Mouse (Mus musculus) heart, embryonic 11.5 days (tissue): Measurements from ENCODE around the gene Litaf. TPM values are rescaled to one million over a fixed set of nuclear protein-coding genes. Genes with fewer than 3 reads are reported as not detected.

ENCODE experiments used
- ATAC-seq: fragments of 200-750 bp; cut with Nextera tagmentation; replicated peaks from 2 replicates; pipeline ENCODE4 v1.8.0; 2017; ENCODE audit warnings: moderate library complexity; ENCODE audit not compliant: insufficient number of reproducible peaks, low FRiP score, low TSS enrichment
- H3K27ac ChIP-seq: fragments of 300-500 bp; sonication (generic); 2 replicates; pipeline ENCODE4 v1.5.1; 2014; ENCODE audit warnings: mild to moderate bottlenecking, low read depth, low read length
- H3K27me3 ChIP-seq: fragments of 300-500 bp; sonication (generic); 2 replicates; pipeline ENCODE4 v1.6.1; 2014; ENCODE audit warnings: mild to moderate bottlenecking, low read length, mixed read lengths; ENCODE audit not compliant: control insufficient read depth, insufficient read depth
- H3K36me3 ChIP-seq: fragments of 300-500 bp; sonication (generic); 2 replicates; pipeline ENCODE4 v1.6.1; 2014; ENCODE audit warnings: mild to moderate bottlenecking, low read length, moderate library complexity, mixed read lengths; ENCODE audit not compliant: control insufficient read depth, insufficient read depth
- H3K4me1 ChIP-seq: fragments of 300-500 bp; sonication (generic); 2 replicates; pipeline ENCODE4 v1.6.1; 2014; ENCODE audit warnings: low read length; ENCODE audit not compliant: control insufficient read depth, insufficient read depth
- H3K4me2 ChIP-seq: fragments of 300-500 bp; sonication (generic); 2 replicates; pipeline ENCODE4 v1.6.1; 2014; ENCODE audit warnings: mild to moderate bottlenecking, moderate library complexity
- H3K4me3 ChIP-seq: fragments of 300-500 bp; sonication (generic); 2 replicates; pipeline ENCODE4 v1.5.1; 2014; ENCODE audit warnings: low read depth, low read length
- H3K9ac ChIP-seq: fragments of 300-500 bp; sonication (generic); 2 replicates; pipeline ENCODE4 v1.6.1; 2014; ENCODE audit warnings: mild to moderate bottlenecking, low read depth, low read length, moderate library complexity
- H3K9me3 ChIP-seq: fragments of 300-500 bp; sonication (generic); replicated peaks from 2 replicates; pipeline ENCODE4 v1.6.1; 2016; ENCODE audit warnings: low read length; ENCODE audit not compliant: control insufficient read depth
- WGBS: fragments of 180-500 bp; shearing (Covaris S2); extraction: QIAGEN DNeasy Blood & Tissue Kit; methylation state at CpG from one replicate; pipeline ENCODE4 v1.1.7; 2014; ENCODE audit not compliant: insufficient replicate concordance; 5-methylcytosine and 5-hydroxymethylcytosine counted together
- polyA plus RNA-seq: library from polyadenylated mRNA; unstranded; fragments of >200 nt; fragmentation: Nextera tagmentation; extraction: Ambion mirVana; gene quantifications from 2 replicates; pipeline ENCODE4 v1.2.1, GENCODE M21; 2014

The Litaf gene
- polyA plus RNA-seq, 1 experiment from 2014 or later = 63.8 TPM

DNA sequence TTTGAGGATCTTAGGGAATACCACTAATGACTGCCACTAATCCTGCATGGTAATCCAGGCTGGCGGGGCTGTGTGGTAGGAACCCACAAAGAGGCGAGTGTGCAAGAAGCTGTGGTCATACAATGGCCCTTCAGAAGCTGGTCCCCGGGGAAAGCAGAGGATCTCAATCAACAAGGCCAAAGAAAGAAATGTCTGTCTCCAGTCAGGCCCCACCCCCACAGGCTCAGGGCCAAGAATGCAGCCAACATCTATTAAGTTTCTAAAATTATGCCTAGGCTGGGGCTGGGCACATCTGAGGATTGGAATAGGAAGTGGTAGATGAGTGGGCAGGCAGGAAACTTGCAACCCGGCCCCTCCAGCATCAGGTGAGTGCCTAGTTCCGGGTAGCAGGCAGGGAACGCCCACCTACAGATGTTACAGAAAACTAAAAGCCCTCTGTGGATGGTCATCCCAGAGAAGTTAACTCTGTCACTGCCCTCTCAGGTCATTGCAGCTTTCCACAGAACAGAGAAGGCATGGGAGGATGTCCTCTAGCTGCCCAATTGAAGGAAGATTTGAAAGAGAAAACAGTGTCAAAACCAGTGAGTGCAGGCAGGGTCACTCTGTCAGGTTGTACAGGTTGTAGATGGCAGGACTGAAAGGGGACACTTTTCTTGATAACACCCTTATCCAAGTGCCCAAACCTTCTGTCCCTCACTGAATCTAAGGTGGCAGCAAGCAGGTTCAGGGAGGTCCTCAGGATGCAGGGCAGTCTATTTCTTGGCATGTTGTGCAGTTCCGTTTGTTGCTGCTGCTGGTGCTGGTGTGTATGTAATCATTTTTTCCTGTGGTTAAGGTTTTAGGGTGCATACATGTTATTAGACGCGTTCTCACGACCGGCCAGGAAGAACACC, 53.1 kb downstream of the Litaf start:
- H3K4me2 ChIP-seq = peak overlapping the region; percentile 22; the same call in 1 of the 2 replicates
- H3K4me3 ChIP-seq = no peak overlapping the region
- H3K27ac ChIP-seq = peak overlapping the region; percentile 62; the same call in 1 of the 2 replicates
- no peaks in the 10 kb centered on the region for H3K27me3 ChIP-seq
- H3K9ac ChIP-seq = no peak overlapping the region
- peaks cover 24% of the 10 kb centered on the region for H3K4me1 ChIP-seq
- H3K9me3 ChIP-seq = no peaks in the 10 kb centered on the region
- WGBS = 58% methylated on average over 11 of the region's 11 CpGs
- ATAC-seq = no peak
- no peaks in the 10 kb centered on the region for H3K36me3 ChIP-seq

DNA sequence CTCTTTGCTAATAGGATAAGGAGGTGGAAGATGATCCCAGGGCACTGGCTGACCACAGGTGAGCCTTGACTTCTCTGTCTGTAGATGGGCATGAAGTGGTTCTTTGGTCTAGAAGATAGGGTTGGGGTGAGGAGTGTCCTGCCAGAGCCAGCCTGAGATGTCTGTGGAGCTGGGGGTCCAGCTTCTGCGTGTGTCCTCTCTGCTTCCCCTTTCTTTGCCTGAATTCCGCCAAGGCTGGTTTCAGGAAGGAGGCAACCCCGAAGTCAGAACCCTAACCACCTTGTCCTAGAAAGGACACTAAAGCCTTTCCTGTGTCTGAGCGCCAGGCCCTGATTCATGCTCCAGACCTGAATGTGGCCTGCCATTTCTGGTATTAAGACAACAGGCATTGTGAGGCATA, 54.0 kb downstream of the Litaf start:
- 79% methylated on average over 4 of the region's 4 CpGs for WGBS

DNA sequence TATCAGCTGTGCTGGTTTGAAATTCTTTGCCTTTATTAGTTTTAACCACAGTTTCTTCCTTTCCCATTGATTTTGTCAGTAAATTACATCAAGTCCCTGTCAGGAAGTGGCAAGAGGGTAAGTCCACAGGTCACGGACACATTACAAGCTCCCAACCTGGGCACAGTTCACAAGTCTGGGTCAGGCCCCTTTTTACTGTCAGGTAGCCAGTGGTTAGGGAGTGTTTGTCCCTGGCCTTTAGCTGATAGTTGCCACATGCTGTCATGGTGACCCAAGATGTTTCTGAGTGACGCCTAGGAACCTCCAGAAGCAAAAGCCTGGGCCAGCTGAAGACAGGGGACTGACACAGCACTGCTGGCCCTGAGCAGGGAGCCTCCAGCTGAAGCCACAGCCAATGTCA, 54.8 kb downstream of the Litaf start:
- 64% methylated on average over 2 of the region's 2 CpGs for WGBS
- no peak for ATAC-seq
- H3K4me3 ChIP-seq = no peak overlapping the region
- peaks cover 25% of the 10 kb centered on the region for H3K4me1 ChIP-seq
- H3K36me3 ChIP-seq = no peaks in the 10 kb centered on the region
- no peak overlapping the region for H3K9ac ChIP-seq
- H3K4me2 ChIP-seq = no peak overlapping the region
- H3K27ac ChIP-seq = no peak overlapping the region
- H3K9me3 ChIP-seq = no peaks in the 10 kb centered on the region
- no peaks in the 10 kb centered on the region for H3K27me3 ChIP-seq

More for the DNA sequence above, 54.0 kb downstream of the Litaf start:
- no peak overlapping the region for H3K4me3 ChIP-seq
- H3K27ac ChIP-seq = no peak overlapping the region; the same call in 1 of the 2 replicates
- H3K4me1 ChIP-seq = peaks cover 23% of the 10 kb centered on the region
- H3K36me3 ChIP-seq = no peaks in the 10 kb centered on the region
- ATAC-seq = no peak
- H3K9me3 ChIP-seq = no peaks in the 10 kb centered on the region
- H3K27me3 ChIP-seq = no peaks in the 10 kb centered on the region
- H3K9ac ChIP-seq = no peak overlapping the region
- no peak overlapping the region for H3K4me2 ChIP-seq

DNA sequence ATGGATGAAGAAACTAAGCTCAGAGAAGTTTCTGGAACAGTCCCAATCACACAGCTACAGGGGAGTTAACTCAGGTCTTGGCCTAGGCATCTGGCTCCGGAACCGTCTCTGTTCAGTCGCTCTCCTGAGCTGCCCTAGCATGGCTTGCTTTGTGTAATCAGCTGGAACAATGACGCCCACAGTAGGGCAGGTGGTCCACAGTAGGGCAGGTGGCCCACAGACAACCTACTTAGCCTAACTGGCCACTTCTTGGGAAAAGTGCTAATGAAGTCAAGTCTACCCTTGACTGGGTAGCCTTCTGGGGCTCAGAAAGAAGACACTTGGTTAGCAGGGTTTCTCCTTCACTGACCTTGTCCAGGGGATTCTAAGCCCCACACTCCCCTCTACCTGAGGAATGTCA, 55.7 kb downstream of the Litaf start:
- Histone ChIP-seq H3K36me3 (no peaks in the 10 kb centered on the region), H3K27ac (no peak overlapping the region), H3K4me1 (peaks cover 25% of the 10 kb centered on the region), H3K9ac (no peak overlapping the region), H3K4me2 (no peak overlapping the region), H3K9me3 (no peaks in the 10 kb centered on the region), H3K4me3 (no peak overlapping the region), H3K27me3 (no peaks in the 10 kb centered on the region)
- no peak for ATAC-seq
- 90% methylated on average over 4 of the region's 4 CpGs for WGBS

DNA sequence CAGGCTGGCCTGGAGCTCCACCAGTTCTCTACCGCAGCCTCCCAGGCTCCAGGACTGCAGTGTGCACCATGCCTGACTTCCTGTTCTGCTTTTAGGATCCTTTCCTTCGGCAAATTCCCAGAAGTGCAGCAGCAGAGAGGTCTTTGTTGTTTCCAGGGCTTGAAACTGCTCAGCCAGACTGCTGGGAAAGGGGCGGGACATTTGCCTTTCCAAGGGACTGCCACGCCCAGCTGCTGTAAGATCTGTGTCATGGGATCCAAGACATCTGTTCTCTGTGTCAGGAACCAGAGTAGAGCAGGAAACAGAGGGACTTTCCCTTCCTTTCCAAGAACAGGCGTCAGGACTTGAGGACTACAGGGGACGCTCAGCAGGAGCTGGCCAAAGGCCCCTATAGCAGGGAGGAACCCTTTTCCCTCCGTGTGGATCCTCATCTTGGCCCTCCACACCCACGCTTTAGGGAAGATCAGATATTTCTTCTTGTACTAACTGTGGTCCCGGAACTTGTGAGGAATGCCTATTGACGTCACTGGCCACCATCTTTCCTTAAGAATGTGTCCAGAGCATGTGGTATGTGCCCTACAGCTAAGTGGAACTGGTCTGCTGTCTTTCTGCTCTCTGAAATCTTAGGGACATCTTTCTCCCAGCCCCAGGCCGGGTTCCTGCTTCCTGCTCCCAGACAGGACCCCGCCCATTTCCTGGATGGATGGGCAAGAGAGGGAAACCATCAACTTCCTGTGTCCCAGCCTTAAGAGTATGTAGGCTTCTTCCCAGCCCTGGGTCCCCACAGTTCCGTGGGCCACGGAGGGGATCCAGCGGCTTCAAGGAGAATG, 57.6 kb downstream of the Litaf start:
- Histone ChIP-seq H3K36me3 (no peaks in the 10 kb centered on the region), H3K9me3 (no peaks in the 10 kb centered on the region), H3K4me1 (peaks cover 25% of the 10 kb centered on the region), H3K9ac (peak overlapping the region; percentile 43; the same call in 1 of the 2 replicates), H3K27me3 (no peaks in the 10 kb centered on the region), H3K4me2 (peak overlapping the region; percentile 11), H3K27ac (peak overlapping the region; percentile 91), H3K4me3 (no peak overlapping the region)
- peak; percentile 71 for ATAC-seq
- 19% methylated on average over 15 of the region's 15 CpGs for WGBS

DNA sequence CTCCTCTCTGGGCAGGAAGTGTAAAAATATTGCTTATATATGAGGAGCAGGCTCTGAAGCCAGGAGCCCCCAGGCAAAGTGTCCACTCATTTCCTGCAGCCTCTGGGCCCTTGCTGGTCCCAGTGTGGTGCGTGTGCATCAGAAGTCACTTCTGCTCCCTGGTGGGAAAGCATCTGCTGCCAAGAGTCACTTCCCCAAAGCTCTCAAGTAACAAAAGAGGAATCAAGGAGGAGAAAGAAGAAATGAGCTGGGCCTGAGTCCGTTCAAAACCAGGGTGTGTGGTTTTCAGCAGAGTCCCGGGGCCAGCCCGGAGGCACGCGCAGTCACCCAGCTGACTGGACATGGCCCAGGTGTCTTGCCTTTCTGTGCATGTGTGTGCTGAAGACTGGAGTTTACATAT, 59.9 kb downstream of the Litaf start:
- no peak overlapping the region for H3K9ac ChIP-seq
- no peak for ATAC-seq
- 71% methylated on average over 6 of the region's 6 CpGs for WGBS
- H3K4me3 ChIP-seq = no peak overlapping the region
- 0 out of 2 replicates have a peak overlapping the region, but pooled peaks have one; percentile 43 for H3K27ac ChIP-seq
- no peaks in the 10 kb centered on the region for H3K27me3 ChIP-seq
- H3K36me3 ChIP-seq = no peaks in the 10 kb centered on the region
- H3K9me3 ChIP-seq = no peaks in the 10 kb centered on the region
- peaks cover 14% of the 10 kb centered on the region for H3K4me1 ChIP-seq
- no peak overlapping the region for H3K4me2 ChIP-seq

DNA sequence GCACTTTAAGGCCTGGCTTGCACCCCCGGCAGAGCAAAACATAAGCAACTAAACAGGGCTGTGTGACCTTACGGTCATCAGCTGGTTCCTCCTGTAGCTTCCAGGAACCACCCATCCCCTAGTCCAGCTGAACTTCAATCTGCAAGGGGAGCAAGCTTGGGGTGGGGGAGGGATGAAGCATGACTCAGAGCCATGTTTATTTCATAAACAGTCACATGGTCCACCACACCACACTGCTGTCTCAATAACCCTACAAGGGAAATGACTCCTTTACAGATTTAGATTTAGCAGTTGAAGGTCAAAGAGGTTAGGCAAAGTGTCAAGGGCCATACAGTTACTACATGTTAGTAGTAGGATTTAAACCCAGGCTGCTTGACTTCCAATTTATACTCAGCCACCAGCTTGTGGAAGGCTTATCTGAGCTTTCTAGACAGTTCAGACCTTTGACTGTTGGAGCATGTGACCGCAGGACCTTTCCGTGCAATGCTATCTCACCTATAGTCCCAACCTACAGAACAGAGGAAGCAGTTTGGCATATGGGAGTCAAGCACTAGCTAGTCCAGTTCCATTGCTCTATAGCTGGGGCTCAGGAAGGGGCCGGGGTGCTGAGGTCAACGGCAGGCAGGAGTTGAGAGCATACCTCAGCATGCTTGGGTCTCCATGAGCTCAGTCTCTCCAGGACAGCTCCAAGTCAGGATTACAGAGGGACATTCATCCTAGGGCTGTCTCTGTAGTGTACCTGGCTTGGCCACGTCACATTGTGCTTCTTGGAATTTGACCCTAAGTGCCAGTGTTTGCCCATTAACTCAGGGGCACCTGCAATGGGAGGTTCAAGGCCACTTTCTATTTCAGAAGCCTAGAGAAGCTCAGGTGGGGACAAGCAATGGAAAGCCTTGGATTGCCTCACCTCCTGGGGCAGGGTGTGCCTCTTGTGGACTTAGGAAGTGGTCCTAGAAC, 64.0 kb downstream of the Litaf start:
- Histone ChIP-seq H3K36me3 (no peaks in the 10 kb centered on the region), H3K4me2 (no peak overlapping the region), H3K4me1 (0 out of 2 replicates have a peak, but pooled peaks cover 2% of the 10 kb centered on the region), H3K9ac (no peak overlapping the region), H3K4me3 (no peak overlapping the region), H3K9me3 (no peaks in the 10 kb centered on the region), H3K27ac (no peak overlapping the region), H3K27me3 (no peaks in the 10 kb centered on the region)
- WGBS = 84% methylated on average over 7 of the region's 7 CpGs
- ATAC-seq = no peak

DNA sequence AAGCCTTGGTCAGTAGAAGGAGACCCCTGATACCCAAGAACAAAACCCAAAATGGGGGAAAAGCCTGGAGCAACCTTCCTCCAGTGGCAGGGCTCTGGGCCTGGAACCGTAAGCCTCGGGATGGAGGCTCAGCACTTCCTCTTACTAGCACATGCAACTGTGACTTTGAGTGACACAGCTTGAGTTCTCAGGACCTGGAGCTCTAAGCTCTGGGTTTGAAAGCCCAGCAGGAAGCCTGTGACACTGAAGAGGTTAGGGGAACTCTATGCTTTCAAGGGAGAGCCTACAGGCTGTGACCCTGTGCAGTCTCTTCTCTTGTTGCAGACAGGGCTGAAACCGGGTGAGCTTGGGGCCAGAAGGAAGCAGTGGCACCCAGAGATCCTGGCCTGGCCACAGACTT, 66.1 kb downstream of the Litaf start:
- Histone ChIP-seq H3K9me3 (no peaks in the 10 kb centered on the region), H3K4me2 (no peak overlapping the region), H3K27me3 (no peaks in the 10 kb centered on the region), H3K36me3 (no peaks in the 10 kb centered on the region), H3K4me1 (no peaks in the 10 kb centered on the region), H3K9ac (no peak overlapping the region), H3K27ac (no peak overlapping the region), H3K4me3 (no peak overlapping the region)
- WGBS = 38% methylated on average over 3 of the region's 3 CpGs
- no peak for ATAC-seq
